Mouse (Mus musculus) heart, embryonic 15.5 days (tissue): ENCODE data around the gene Hist1h3a. TPM values are rescaled to one million over a fixed set of nuclear protein-coding genes. Genes with fewer than 3 reads are reported as not detected.
A peak's percentile ranks its signal among the peaks of the same experiment; 100 is the strongest.
"Not testable (repeated sequence)": the region's sequence is repeated elsewhere in the genome, so short reads cannot be mapped to it uniquely, and the experiment has no call there.

ENCODE experiments used
- ATAC-seq: fragments of 200-750 bp; cut with Nextera tagmentation; replicated peaks from 2 replicates; pipeline ENCODE4 v1.8.0; 2017; ENCODE audit warnings: low read depth, moderate TSS enrichment; ENCODE audit not compliant: insufficient number of reproducible peaks, insufficient read depth, low FRiP score
- H3K27ac ChIP-seq: fragments of 300-500 bp; sonication (generic); 2 replicates; pipeline ENCODE4 v1.5.1; 2015; ENCODE audit warnings: mild to moderate bottlenecking, inconsistent platforms
- H3K27me3 ChIP-seq: fragments of 300-500 bp; sonication (generic); 2 replicates; pipeline ENCODE4 v1.6.1; 2015; ENCODE audit warnings: inconsistent platforms
- H3K36me3 ChIP-seq: fragments of 300-500 bp; sonication (generic); 2 replicates; pipeline ENCODE4 v1.6.1; 2015; ENCODE audit warnings: mild to moderate bottlenecking, inconsistent platforms
- H3K4me1 ChIP-seq: fragments of 300-500 bp; sonication (generic); replicated peaks from 2 replicates; pipeline ENCODE4 v1.6.1; 2015; ENCODE audit warnings: inconsistent platforms
- H3K4me2 ChIP-seq: fragments of 300-500 bp; sonication (generic); 2 replicates; pipeline ENCODE4 v1.6.1; 2015; ENCODE audit warnings: inconsistent platforms, mild to moderate bottlenecking, moderate library complexity
- H3K4me3 ChIP-seq: fragments of 300-500 bp; sonication (generic); 2 replicates; pipeline ENCODE4 v1.5.1; 2015; ENCODE audit warnings: mild to moderate bottlenecking, inconsistent platforms
- H3K9ac ChIP-seq: fragments of 300-500 bp; sonication (generic); 2 replicates; pipeline ENCODE4 v1.6.1; 2015; ENCODE audit warnings: mild to moderate bottlenecking, inconsistent platforms
- H3K9me3 ChIP-seq: fragments of 300-500 bp; sonication (generic); replicated peaks from 2 replicates; pipeline ENCODE4 v1.6.1; 2016; ENCODE audit warnings: inconsistent platforms
- WGBS: fragments of 180-500 bp; shearing (Covaris S2); methylation state at CpG from one replicate; pipeline ENCODE4 v1.1.7; 2015; ENCODE audit warnings: mixed read lengths; 5-methylcytosine and 5-hydroxymethylcytosine counted together
- polyA plus RNA-seq: library from polyadenylated mRNA; unstranded; fragments of >200 nt; fragmentation: Nextera tagmentation; extraction: Ambion mirVana; gene quantifications from 2 replicates; pipeline ENCODE4 v1.2.1, GENCODE M21; 2015

Hist1h3a gene
- polyA plus RNA-seq, 1 experiment from 2014 or later, result 1.5 TPM

DNA sequence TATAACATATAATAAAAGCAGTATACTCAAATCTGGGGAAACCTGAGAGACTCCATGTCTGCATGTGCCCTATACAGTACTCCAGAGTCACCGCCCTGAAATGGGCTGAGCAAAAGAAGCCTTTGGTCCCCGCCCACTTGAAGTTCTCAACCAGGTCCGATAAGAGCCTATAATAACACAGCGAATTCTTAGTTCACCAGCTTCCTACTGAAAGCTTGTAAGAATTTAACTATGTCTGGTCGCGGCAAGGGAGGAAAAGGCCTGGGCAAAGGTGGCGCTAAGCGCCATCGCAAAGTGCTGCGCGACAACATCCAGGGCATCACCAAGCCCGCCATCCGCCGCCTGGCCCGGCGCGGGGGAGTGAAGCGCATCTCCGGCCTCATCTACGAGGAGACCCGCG, 5.4 kb downstream of the Hist1h3a start, which contains the start of gene Hist1h4b:
TSS of gene Hist1h4b (plus strand) at position 224 of the 400 bp plus-strand sequence.
- peak; percentile 72 for ATAC-seq
- WGBS, result 0% methylated on average over 16 of the region's 22 CpGs
- H3K9me3 ChIP-seq, result no peaks in the 10 kb centered on the region

DNA sequence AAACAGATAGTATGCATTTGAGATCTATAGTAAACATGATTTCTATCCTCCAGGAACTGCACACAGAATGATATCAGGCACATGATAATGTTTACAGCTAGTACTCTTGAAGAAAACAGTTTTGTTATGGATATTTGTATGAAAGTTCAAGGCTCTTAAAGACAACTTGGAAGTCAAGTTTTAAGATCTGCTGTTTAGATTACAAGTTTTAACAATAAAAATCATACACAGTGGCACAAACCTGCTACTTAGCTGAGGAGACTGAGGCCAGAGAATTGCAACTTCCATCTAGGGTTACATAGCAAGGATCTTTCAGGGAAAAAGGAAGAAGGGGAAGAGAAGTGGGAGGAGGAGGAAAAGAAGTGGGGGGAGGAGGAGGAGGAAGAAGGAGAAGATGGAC, 7.2 kb downstream of the Hist1h3a start:
- Histone ChIP-seq H3K4me2 (no peak overlapping the region), H3K9me3 (no peaks in the 10 kb centered on the region), H3K4me3 (no peak overlapping the region), H3K27ac (no peak overlapping the region), H3K36me3 (no peaks in the 10 kb centered on the region), H3K9ac (no peak overlapping the region), H3K4me1 (peaks cover 15% of the 10 kb centered on the region), H3K27me3 (no peaks in the 10 kb centered on the region)
- no peak for ATAC-seq

More for the DNA sequence above, 5.4 kb downstream of the Hist1h3a start, which contains the start of gene Hist1h4b:
- H3K4me2 ChIP-seq, result peak within 1 kb of the TSS; percentile 73
- peak within 1 kb of the TSS; percentile 86 for H3K27ac ChIP-seq
- no peaks in the 10 kb centered on the region for H3K27me3 ChIP-seq
- H3K9ac ChIP-seq, result peak within 1 kb of the TSS; percentile 60
- no peaks in the 10 kb centered on the region for H3K36me3 ChIP-seq
- H3K4me1 ChIP-seq, result peaks cover 23% of the 10 kb centered on the region
- peak within 1 kb of the TSS; percentile 48 for H3K4me3 ChIP-seq

DNA sequence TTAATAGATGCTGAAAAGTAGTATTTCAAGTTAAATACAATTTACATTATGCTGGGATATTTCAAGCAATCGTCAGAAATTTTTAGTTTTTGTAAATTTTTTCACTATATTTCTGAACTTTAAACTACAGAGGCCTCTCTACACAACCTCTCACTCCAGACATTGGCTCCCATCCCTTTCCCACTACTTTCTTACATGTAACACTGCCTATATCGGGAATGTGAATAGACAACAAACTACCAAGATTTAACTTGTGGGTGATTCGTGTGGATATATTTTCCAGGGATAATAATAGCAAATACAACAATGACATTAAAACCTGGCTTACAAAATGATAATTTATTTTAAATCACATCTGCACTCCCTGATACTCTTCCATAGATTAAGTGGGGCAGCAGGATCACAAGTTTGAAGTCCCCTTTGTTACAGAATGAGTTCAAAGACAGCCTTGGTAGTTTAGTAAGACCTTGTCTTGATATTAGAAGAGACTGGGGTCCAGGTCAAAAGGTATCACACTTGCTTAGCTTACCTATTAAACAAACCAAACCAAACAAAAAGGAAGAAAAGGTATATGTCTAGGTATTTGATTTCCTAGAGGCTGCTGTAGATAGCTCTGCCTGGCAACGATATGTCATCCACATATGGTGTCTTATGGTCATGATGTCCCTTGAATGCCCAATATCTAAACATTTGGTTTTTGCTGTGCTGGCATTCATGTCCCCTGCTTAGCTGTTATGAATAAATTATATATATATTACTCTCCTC, 8.7 kb downstream of the Hist1h3a start:
- no peaks in the 10 kb centered on the region for H3K36me3 ChIP-seq
- H3K4me3 ChIP-seq, result no peak overlapping the region
- no peak for ATAC-seq
- H3K4me1 ChIP-seq, result peaks cover 13% of the 10 kb centered on the region
- peak overlapping the region; percentile 3; the same call in 1 of the 2 replicates for H3K27ac ChIP-seq
- no peak overlapping the region for H3K9ac ChIP-seq
- no peaks in the 10 kb centered on the region for H3K27me3 ChIP-seq
- H3K9me3 ChIP-seq, result no peaks in the 10 kb centered on the region
- WGBS, result 57% methylated on average over 4 of the region's 4 CpGs
- H3K4me2 ChIP-seq, result peak overlapping the region; percentile 79

DNA sequence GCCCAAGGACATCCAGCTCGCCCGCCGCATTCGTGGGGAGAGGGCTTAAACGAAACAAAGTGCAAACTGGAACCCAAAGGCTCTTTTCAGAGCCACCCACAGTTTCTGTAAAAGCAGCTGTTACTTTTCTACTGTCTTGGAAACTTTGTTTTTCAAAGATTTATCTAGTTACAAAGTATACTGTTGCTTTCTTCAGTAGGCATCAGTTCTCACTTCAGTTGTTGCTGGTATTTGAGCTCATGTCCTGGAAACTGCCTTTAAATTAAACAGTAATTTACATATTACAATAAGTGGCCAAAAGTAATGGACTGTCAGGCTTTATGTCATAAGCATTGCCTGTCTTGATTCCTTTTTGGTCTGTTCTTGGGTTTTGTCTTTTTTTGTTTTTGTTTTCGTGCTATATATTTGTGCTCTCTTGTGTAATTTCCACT, 9.4 kb downstream of the Hist1h3a start:
- Histone ChIP-seq H3K4me2 (peak overlapping the region; percentile 79), H3K4me3 (peak overlapping the region; percentile 41), H3K9ac (peak overlapping the region; percentile 52), H3K27ac (peak overlapping the region; percentile 68), H3K9me3 (no peaks in the 10 kb centered on the region), H3K36me3 (no peaks in the 10 kb centered on the region), H3K27me3 (no peaks in the 10 kb centered on the region), H3K4me1 (peaks cover 17% of the 10 kb centered on the region)
- WGBS, result 11% methylated on average over 6 of the region's 6 CpGs
- ATAC-seq, result no peak

DNA sequence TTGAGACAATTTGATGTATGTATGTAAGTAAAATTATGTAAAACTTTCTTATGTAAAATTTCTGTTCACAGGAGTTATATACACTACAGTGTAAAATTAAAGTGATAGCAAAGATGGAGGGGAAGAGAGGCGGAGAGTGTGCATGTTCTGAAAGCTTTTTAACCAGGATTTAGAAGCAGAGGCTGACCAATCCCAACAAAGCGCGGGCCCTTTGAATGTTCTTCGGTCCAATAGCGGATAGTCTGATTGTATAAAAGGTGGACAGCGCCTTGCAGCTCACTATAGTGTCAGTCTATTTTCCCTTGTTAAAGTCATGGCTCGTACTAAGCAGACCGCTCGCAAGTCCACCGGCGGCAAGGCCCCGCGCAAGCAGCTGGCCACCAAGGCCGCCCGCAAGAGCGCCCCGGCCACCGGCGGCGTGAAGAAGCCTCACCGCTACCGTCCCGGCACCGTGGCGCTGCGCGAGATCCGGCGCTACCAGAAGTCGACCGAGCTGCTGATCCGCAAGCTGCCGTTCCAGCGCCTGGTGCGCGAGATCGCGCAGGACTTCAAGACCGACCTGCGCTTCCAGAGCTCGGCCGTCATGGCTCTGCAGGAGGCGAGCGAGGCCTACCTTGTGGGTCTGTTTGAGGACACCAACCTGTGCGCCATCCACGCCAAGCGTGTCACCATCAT, 10.0 kb downstream of the Hist1h3a start, which contains the start of gene Hist1h3b:
TSS of gene Hist1h3b (plus strand) at position 201 of the 675 bp plus-strand sequence.
- WGBS, result under 1% methylated on average over 16 of the region's 47 CpGs
- not testable (repeated sequence) for H3K9me3 ChIP-seq, H3K36me3 ChIP-seq, H3K27me3 ChIP-seq
- peak within 1 kb of the TSS; percentile 94 for H3K27ac ChIP-seq
- peaks cover 15% of the 10 kb centered on the region for H3K4me1 ChIP-seq
- peak within 1 kb of the TSS; percentile 50 for H3K4me3 ChIP-seq
- peak within 1 kb of the TSS; percentile 59 for H3K9ac ChIP-seq
- ATAC-seq, result peak; percentile 83
- H3K4me2 ChIP-seq, result peak within 1 kb of the TSS; percentile 79

DNA sequence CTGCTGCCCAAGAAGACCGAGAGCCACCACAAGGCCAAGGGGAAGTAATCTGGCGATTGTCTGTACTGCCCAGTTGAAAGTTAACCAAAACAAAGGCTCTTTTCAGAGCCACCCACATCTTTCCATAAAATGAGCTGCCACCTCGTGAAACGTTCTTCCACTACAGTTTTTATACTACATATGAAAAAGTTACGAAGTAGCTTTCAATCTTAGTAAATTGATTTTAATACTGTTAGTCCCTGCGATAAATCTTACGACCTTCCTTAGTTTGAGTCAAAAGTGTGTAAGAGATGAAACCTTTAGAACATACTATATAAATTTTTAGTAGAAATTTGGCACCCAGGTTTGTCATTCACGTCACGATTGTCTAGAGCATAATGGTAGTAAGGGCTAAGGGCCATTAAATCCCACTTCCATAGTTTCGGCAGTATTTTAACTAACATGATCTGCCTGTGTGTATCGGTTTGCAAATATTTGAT, 10.7 kb downstream of the Hist1h3a start:
- peak overlapping the region; percentile 59 for H3K9ac ChIP-seq
- peaks cover 17% of the 10 kb centered on the region for H3K4me1 ChIP-seq
- H3K36me3 ChIP-seq, result no peaks in the 10 kb centered on the region
- no peaks in the 10 kb centered on the region for H3K9me3 ChIP-seq
- H3K4me2 ChIP-seq, result peak overlapping the region; percentile 79
- H3K27ac ChIP-seq, result peak overlapping the region; percentile 94
- H3K27me3 ChIP-seq, result no peaks in the 10 kb centered on the region
- H3K4me3 ChIP-seq, result peak overlapping the region; percentile 50
- no peak for ATAC-seq
- WGBS, result 2% methylated on average over 11 of the region's 11 CpGs

DNA sequence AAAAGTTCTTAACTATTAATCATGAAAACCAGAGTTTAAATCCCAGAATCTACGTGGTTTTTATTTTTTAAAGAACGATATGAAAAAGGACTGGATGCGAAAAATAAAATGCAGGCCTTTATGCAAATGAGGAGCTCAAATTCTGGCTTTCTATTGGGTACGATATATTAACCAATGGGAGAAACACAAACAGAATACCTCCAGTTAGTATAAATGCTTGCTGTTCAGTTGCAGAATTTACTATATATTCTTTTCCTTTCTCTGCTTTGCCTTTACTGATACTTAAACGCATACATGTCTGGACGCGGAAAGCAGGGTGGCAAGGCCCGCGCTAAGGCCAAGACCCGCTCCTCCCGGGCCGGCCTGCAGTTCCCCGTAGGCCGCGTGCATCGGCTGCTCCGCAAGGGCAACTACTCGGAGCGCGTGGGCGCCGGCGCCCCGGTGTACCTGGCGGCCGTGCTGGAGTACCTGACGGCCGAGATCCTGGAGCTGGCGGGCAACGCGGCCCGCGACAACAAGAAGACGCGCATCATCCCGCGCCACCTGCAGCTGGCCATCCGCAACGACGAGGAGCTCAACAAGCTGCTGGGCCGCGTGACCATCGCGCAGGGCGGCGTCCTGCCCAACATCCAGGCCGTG, 11.2 kb downstream of the Hist1h3a start, which contains the start of gene Hist1h2ab:
TSS of gene Hist1h2ab (plus strand) at position 288 of the 639 bp plus-strand sequence.
- peak within 1 kb of the TSS; percentile 94 for H3K27ac ChIP-seq
- H3K36me3 ChIP-seq, H3K27me3 ChIP-seq, H3K9me3 ChIP-seq: not testable (repeated sequence)
- H3K4me2 ChIP-seq, result peak within 1 kb of the TSS; percentile 79
- H3K4me3 ChIP-seq, result peak within 1 kb of the TSS; percentile 50
- peak within 1 kb of the TSS; percentile 59 for H3K9ac ChIP-seq
- ATAC-seq, result peak; percentile 20; the same call in 1 of the 2 replicates
- peaks cover 17% of the 10 kb centered on the region for H3K4me1 ChIP-seq
- 2% methylated on average over 35 of the region's 47 CpGs for WGBS

DNA sequence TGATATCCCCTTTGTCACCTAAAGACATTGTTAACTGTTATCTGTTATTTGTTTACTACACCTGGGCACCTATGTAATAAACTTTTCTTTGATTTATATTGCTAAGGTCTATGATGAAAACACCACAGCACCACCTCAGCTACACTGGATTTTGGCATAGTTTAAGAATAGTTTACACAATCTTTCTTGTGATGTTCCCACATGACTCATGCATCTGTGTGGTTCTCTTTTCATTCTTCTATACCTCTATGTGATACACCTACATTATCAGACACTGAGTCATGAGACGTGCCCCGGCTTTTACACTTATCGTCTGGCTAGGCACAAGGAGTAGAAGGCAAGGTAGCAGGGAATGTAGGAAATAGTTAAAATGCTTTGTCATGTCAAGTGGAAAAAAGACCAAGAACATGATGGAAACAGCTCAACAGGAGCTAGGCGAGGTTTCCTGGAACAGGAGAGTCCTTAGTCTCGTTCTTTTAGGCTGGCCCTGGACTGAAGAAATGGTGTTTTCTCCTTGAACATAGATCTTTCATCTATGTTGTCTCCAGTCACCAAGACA, 12.5 kb downstream of the Hist1h3a start:
- H3K36me3 ChIP-seq, result no peaks in the 10 kb centered on the region
- H3K9me3 ChIP-seq, result no peaks in the 10 kb centered on the region
- no peak overlapping the region for H3K4me3 ChIP-seq
- peaks cover 20% of the 10 kb centered on the region for H3K4me1 ChIP-seq
- no peaks in the 10 kb centered on the region for H3K27me3 ChIP-seq
- no peak overlapping the region for H3K9ac ChIP-seq
- H3K27ac ChIP-seq, result peak overlapping the region; percentile 42; the same call in 1 of the 2 replicates
- 86% methylated on average over 5 of the region's 5 CpGs for WGBS
- no peak for ATAC-seq
- no peak overlapping the region for H3K4me2 ChIP-seq

DNA sequence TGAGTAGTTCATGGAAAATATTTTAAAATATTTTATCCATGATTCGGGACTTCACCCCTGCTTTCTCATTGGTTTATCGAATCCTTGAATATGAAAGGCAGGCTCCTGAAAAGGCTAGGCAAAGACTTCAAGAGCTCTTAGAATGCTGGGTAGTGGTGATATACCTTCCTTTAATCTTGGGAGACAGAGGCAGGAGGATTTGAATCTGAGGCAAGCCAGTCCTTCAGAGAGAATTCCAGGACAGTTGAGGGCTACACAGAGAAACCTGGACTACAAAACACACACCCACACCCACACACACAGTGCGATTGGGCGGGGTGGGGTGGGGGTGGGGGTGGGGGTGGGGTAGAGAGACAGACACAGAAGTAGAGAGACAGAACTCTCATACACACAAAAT, 14.3 kb downstream of the Hist1h3a start:
- Histone ChIP-seq H3K9me3 (no peaks in the 10 kb centered on the region), H3K27me3 (no peaks in the 10 kb centered on the region), H3K4me3 (no peak overlapping the region), H3K27ac (peak overlapping the region; percentile 99), H3K4me2 (peak overlapping the region; percentile 70), H3K9ac (no peak overlapping the region), H3K36me3 (no peaks in the 10 kb centered on the region), H3K4me1 (peaks cover 25% of the 10 kb centered on the region)
- 12% methylated on average over 4 of the region's 4 CpGs for WGBS
- ATAC-seq, result no peak

DNA sequence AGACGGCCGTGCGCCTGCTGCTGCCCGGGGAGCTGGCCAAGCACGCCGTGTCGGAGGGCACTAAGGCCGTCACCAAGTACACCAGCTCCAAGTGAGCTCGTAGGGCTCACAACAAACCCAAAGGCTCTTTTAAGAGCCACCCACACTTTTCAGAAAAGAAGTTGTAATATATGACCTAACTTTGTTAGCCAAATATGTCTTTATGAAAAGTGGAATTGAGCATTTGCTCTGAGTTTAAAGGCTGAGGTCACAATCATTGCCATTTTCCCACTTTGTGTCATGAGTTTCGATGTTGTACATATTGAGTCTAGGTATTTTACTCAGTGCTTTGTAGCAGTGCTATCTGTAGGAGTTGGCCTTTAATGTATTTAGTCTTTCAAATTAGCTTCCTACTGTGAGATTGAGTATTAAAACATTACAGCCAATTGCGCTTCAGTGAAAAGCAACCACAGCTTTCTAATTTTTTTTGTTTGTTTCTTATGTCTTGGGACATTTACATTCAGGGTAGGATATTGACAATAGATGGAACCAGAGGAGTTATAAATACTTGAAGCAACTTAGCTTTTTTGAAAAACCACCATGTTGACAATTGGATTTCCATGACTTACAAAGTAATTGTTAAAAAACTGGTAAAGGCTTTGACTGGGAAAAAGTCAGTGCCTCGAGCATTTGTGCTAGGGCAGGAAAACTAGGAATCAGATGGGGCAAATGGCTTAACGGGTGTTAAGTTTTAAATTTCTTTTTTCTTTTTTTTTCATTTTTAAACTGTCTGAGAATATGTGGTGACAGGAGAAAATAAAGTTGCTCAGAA, 14.9 kb downstream of the Hist1h3a start:
- peak overlapping the region; percentile 50; the same call in 1 of the 2 replicates for H3K9ac ChIP-seq
- peak; percentile 17 for ATAC-seq
- 7% methylated on average over 13 of the region's 13 CpGs for WGBS
- H3K4me2 ChIP-seq, result peak overlapping the region; percentile 70
- H3K36me3 ChIP-seq, result no peaks in the 10 kb centered on the region
- H3K27me3 ChIP-seq, result no peaks in the 10 kb centered on the region
- H3K9me3 ChIP-seq, result no peaks in the 10 kb centered on the region
- peaks cover 21% of the 10 kb centered on the region for H3K4me1 ChIP-seq
- peak overlapping the region; percentile 99 for H3K27ac ChIP-seq
- peak overlapping the region; percentile 39 for H3K4me3 ChIP-seq
